Mouse (Mus musculus): ENCODE results near the gene Cabp4. TPM values are rescaled to one million over a fixed set of nuclear protein-coding genes. Genes with fewer than 3 reads are reported as not detected.

Gene Cabp4
- polyA plus RNA-seq (2012; rRNA removed) (0.03 and 0.15 TPM in 2 replicates), polyA plus RNA-seq (2014; fragmentation: Nextera tagmentation; extraction: Ambion mirVana) (not detected in 2 replicates)

DNA sequence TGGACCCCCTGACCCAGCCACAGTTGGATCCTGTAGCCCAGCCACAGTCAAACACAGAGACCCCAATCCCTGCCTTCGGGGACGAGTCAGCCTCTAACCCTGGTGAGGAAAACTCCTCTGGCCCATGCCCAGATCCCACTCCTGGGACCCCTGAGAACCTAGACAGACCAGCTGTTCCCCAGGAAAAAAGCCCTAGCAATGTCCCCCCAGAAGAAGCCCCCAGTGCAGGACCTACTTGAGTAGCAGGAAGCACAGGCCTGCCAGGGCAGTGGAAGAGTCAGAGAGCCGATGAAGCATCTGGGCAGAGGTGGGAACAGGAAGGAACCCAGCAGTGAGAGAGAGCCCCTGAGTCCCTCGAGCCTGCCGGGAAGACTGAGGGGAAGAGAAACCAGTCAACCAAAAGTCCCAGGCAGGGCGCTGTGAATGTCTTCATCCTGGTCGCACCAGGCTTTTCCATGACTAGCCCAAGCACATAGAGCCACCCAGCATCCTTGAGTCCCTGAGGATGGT is at the start of gene Cabp4:
Cabp4 (minus strand) TSS at position 275 of the 510 bp plus-strand sequence.
- WGBS (ENCODE audit: insufficient replicate concordance) = 54% methylated on average over 7 of the region's 7 CpGs
- Histone ChIP-seq H3K9ac (replicated peaks) (no peak within 1 kb of the TSS), H3K27ac (no peak within 1 kb of the TSS)

GRCm38 (mm10) chr19:4193129-4193528 is 49.3 kb upstream of the Cabp4 start:
- DNase-seq (ENCODE audit: low read depth in 3 of 3, low spot score in 3 of 3) (no peak), ATAC-seq (ENCODE audit: insufficient read depth) (no peak)
- peak overlapping the region; percentile 85 to 89 for H3K4me3 ChIP-seq (ENCODE audit: insufficient read depth in 1 of 2, low read depth in 2 of 2, low read length in 2 of 2)
- H3K36me3 ChIP-seq (replicated peaks; ENCODE audit: control insufficient read depth, insufficient read depth, low read depth) = peaks cover 46% of the 10 kb centered on the region
- H3K27ac ChIP-seq = peak overlapping the region; percentile 60
- 52% methylated on average over 6 of the region's 6 CpGs for WGBS (ENCODE audit: insufficient replicate concordance)
- no peaks in the 10 kb centered on the region for H3K27me3 ChIP-seq (ENCODE audit: control insufficient read depth, insufficient read depth, low read length)
- no peaks in the 10 kb centered on the region for H3K9me3 ChIP-seq (ENCODE audit: control insufficient read depth, low read length)
- H3K4me2 ChIP-seq (ENCODE audit: low read depth) = peak overlapping the region; percentile 77
- H3K4me1 ChIP-seq (replicated peaks; ENCODE audit: control insufficient read depth in 2 of 2, insufficient read depth in 2 of 2, low read length in 1 of 2) = peaks cover 14 to 24% of the 10 kb centered on the region in 2 experiments
- H3K9ac ChIP-seq (replicated peaks) = peak overlapping the region; percentile 91
- TF ChIP-seq CTCF (IDR thresholded peaks at IDR 0.05; ENCODE audit: low read depth) (no peak), EP300 (IDR thresholded peaks at IDR 0.05; ENCODE audit: low read depth) (no peak)

More for the DNA sequence above, at the start of gene Cabp4:
- Histone ChIP-seq H3K27me3 (ENCODE audit: control insufficient read depth, insufficient read depth, low read length) (no peaks in the 10 kb centered on the region), H3K4me3 (ENCODE audit: insufficient read depth in 1 of 2, low read depth in 2 of 2, low read length in 2 of 2) (no peak within 1 kb of the TSS), H3K4me2 (ENCODE audit: low read depth) (no peak within 1 kb of the TSS), H3K36me3 (replicated peaks; ENCODE audit: control insufficient read depth, insufficient read depth, low read depth) (no peaks in the 10 kb centered on the region), H3K4me1 (replicated peaks; ENCODE audit: control insufficient read depth in 2 of 2, insufficient read depth in 2 of 2, low read length in 1 of 2) (peaks cover 4 to 7% of the 10 kb centered on the region in 2 experiments; a peak in 3 of 4 replicates), H3K9me3 (ENCODE audit: control insufficient read depth, low read length) (no peaks in the 10 kb centered on the region)
- no peak for ATAC-seq (ENCODE audit: insufficient read depth)
- TF ChIP-seq CTCF (IDR thresholded peaks at IDR 0.05; ENCODE audit: low read depth) = no peak
- no peak for TF ChIP-seq EP300 (IDR thresholded peaks at IDR 0.05; ENCODE audit: low read depth)
- DNase-seq (ENCODE audit: low read depth in 3 of 3, low spot score in 3 of 3) = no peak

GRCm38 (mm10) chr19:4192251-4192985 is 48.6 kb upstream of the Cabp4 start:
- Histone ChIP-seq H3K9ac (replicated peaks) (peak overlapping the region; percentile 91), H3K27me3 (ENCODE audit: control insufficient read depth, insufficient read depth, low read length) (no peaks in the 10 kb centered on the region), H3K4me2 (ENCODE audit: low read depth) (peak overlapping the region; percentile 77), H3K4me1 (replicated peaks; ENCODE audit: control insufficient read depth in 2 of 2, insufficient read depth in 2 of 2, low read length in 1 of 2) (peaks cover 14 to 24% of the 10 kb centered on the region in 2 experiments), H3K36me3 (replicated peaks; ENCODE audit: control insufficient read depth, insufficient read depth, low read depth) (peaks cover 43% of the 10 kb centered on the region), H3K27ac (peak overlapping the region; percentile 60), H3K4me3 (ENCODE audit: insufficient read depth in 1 of 2, low read depth in 2 of 2, low read length in 2 of 2) (peak overlapping the region; percentile 85 to 89), H3K9me3 (ENCODE audit: control insufficient read depth, low read length) (no peaks in the 10 kb centered on the region)
- TF ChIP-seq CTCF (IDR thresholded peaks at IDR 0.05; ENCODE audit: low read depth) = no peak
- TF ChIP-seq EP300 (IDR thresholded peaks at IDR 0.05; ENCODE audit: low read depth) = no peak
- under 1% methylated on average over 49 of the region's 52 CpGs for WGBS (ENCODE audit: insufficient replicate concordance)
- ATAC-seq (ENCODE audit: insufficient read depth) (peak; percentile 62), DNase-seq (ENCODE audit: low read depth in 3 of 3, low spot score in 3 of 3) (no peak)

DNA sequence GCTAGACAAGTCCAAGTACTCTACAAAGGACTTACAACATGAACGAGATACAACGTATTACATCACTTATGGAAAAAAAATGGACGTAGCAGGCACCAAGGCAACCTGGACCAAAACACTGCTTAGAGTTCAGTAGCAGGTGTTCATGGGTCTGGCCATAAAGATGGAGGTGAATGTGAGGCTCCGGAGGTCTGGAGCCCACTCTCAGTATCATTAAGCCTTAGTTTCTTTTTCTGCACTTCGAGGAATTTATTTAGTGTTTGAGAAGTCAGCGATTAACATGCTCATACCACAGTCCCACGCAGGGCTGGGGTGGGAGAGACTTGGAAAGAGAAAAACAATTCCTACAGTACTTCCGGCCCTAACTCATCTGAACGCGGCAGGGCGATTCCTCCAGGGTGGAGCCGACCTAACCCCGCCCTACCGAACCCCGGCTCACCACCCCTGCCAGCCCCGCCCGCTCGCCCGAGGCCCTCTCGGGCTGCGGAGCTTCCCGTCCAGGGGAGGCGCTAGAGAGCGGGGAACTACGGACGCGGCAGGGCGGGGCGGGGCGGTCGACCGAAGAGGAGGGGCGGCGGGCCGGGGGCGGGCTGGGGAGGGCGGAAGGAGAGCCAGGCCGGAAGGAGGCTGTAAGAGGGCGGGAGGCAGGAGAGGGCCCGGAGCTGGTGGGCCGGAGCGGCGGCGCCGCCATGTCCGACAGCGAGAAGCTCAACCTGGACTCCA is 47.9 kb upstream of the Cabp4 start, which contains the start of gene Ppp1ca:
Ppp1ca (plus strand) TSS at position 538 of the 723 bp plus-strand sequence.
- ATAC-seq (ENCODE audit: insufficient read depth) = peak; percentile 91
- peak within 1 kb of the TSS; percentile 77 for H3K4me2 ChIP-seq (ENCODE audit: low read depth)
- peak; percentile 89 to 92 (median 92) for DNase-seq (ENCODE audit: low read depth in 3 of 3, low spot score in 3 of 3)
- peak within 1 kb of the TSS; percentile 64 for H3K27ac ChIP-seq
- 5% methylated on average over 36 of the region's 47 CpGs for WGBS (ENCODE audit: insufficient replicate concordance)
- peaks cover 14 to 24% of the 10 kb centered on the region in 2 experiments for H3K4me1 ChIP-seq (replicated peaks; ENCODE audit: control insufficient read depth in 2 of 2, insufficient read depth in 2 of 2, low read length in 1 of 2)
- peak within 1 kb of the TSS; percentile 85 to 89 for H3K4me3 ChIP-seq (ENCODE audit: insufficient read depth in 1 of 2, low read depth in 2 of 2, low read length in 2 of 2)
- H3K36me3 ChIP-seq (replicated peaks; ENCODE audit: control insufficient read depth, insufficient read depth, low read depth) = peaks cover 35% of the 10 kb centered on the region
- TF ChIP-seq CTCF (IDR thresholded peaks at IDR 0.05; ENCODE audit: low read depth) (peak; percentile 90), EP300 (IDR thresholded peaks at IDR 0.05; ENCODE audit: low read depth) (no peak)
- H3K9me3 ChIP-seq (ENCODE audit: control insufficient read depth, low read length) = no peaks in the 10 kb centered on the region
- peak within 1 kb of the TSS; percentile 91 for H3K9ac ChIP-seq (replicated peaks)
- no peaks in the 10 kb centered on the region for H3K27me3 ChIP-seq (ENCODE audit: control insufficient read depth, insufficient read depth, low read length)
